Mouse (Mus musculus): Measurements from ENCODE around the gene Gm5483. TPM values are rescaled to one million over a fixed set of nuclear protein-coding genes. Genes with fewer than 3 reads are reported as not detected.

The Gm5483 gene
- polyA plus RNA-seq, 1 experiment from 2014 or later: 0.81 TPM

Other genes starting within 250 kb of the Gm5483 start
- gene Parp9, start 245.7 kb upstream of the Gm5483 start, polyA plus RNA-seq (2015; fragmentation: Nextera tagmentation; extraction: Ambion mirVana): 4.5 and 4.8 TPM in 2 replicates
- gene Dtx3l, start 245.1 kb upstream of the Gm5483 start, polyA plus RNA-seq (2015; fragmentation: Nextera tagmentation; extraction: Ambion mirVana): 2.9 and 3.1 TPM in 2 replicates
- gene Kpna1, start 205.5 kb upstream of the Gm5483 start, polyA plus RNA-seq (2015; fragmentation: Nextera tagmentation; extraction: Ambion mirVana): 37.2 and 41.6 TPM in 2 replicates
- gene Wdr5b, start 143.0 kb upstream of the Gm5483 start, polyA plus RNA-seq (2015; fragmentation: Nextera tagmentation; extraction: Ambion mirVana): 11.1 and 11.4 TPM in 2 replicates
- 413 and 417 TPM in 2 replicates for gene Fam162a, start 112.6 kb upstream of the Gm5483 start, polyA plus RNA-seq (2015; fragmentation: Nextera tagmentation; extraction: Ambion mirVana)
- 87.5 and 91.8 TPM in 2 replicates for gene Ccdc58, start 112.5 kb upstream of the Gm5483 start, polyA plus RNA-seq (2015; fragmentation: Nextera tagmentation; extraction: Ambion mirVana)
- 0.41 and 0.54 TPM in 2 replicates for gene Csta1, start 53.0 kb upstream of the Gm5483 start, polyA plus RNA-seq (2015; fragmentation: Nextera tagmentation; extraction: Ambion mirVana)
- gene Stfa2l1, start 27.4 kb upstream of the Gm5483 start, polyA plus RNA-seq (2015; fragmentation: Nextera tagmentation; extraction: Ambion mirVana): not detected in 2 replicates
- not detected in 2 replicates for gene Gm5416, start 26.2 kb downstream of the Gm5483 start, polyA plus RNA-seq (2015; fragmentation: Nextera tagmentation; extraction: Ambion mirVana)
- 0.90 TPM in 1 of 2 replicates, not detected in the other for gene 2010005H15Rik, start 37.3 kb downstream of the Gm5483 start, polyA plus RNA-seq (2015; fragmentation: Nextera tagmentation; extraction: Ambion mirVana)
- 2.3 and 2.5 TPM in 2 replicates for gene Stfa1, start 92.7 kb downstream of the Gm5483 start, polyA plus RNA-seq (2015; fragmentation: Nextera tagmentation; extraction: Ambion mirVana)
- not detected in 2 replicates for gene BC117090, start 150.1 kb downstream of the Gm5483 start, polyA plus RNA-seq (2015; fragmentation: Nextera tagmentation; extraction: Ambion mirVana)
- gene BC100530, start 183.5 kb downstream of the Gm5483 start, polyA plus RNA-seq (2015; fragmentation: Nextera tagmentation; extraction: Ambion mirVana): 3.5 and 3.9 TPM in 2 replicates
- gene Stfa2, start 224.2 kb downstream of the Gm5483 start, polyA plus RNA-seq (2015; fragmentation: Nextera tagmentation; extraction: Ambion mirVana): not detected in 2 replicates